Mouse (Mus musculus) urinary bladder, adult 2 months (tissue): ENCODE data around the gene Sgca. TPM values are rescaled to one million over a fixed set of nuclear protein-coding genes. Genes with fewer than 3 reads are reported as not detected.
"Not testable (repeated sequence)": the region's sequence is repeated elsewhere in the genome, so short reads cannot be mapped to it uniquely, and the experiment has no call there.

Source experiments
- DNase-seq: peaks from one replicate; pipeline ENCODE4 v3.0.0; 2022; ENCODE audit warnings: low spot score
- polyA plus RNA-seq: library from polyadenylated mRNA; depleted of rRNA; stranded (reverse); fragments of >200 nt; gene quantifications from 2 replicates; pipeline ENCODE4 v1.2.3, GENCODE M21; 2012; rRNA removed

The Sgca gene
- polyA plus RNA-seq: 69.2 and 93.5 TPM in 2 replicates

- no peak for DNase-seq
Observed at GRCm38 (mm10) chr11:94976199-94976598, at the start of gene Sgca. Gene Sgca, minus strand, starts transcription at chr11:94976327.

GRCm38 (mm10) chr11:95025227-95026012 is 49.3 kb upstream of the Sgca start:
- DNase-seq: no peak

- no peak for DNase-seq
Observed at GRCm38 (mm10) chr11:95024439-95025184, 48.5 kb upstream of the Sgca start.

GRCm38 (mm10) chr11:95023481-95023880 is 47.4 kb upstream of the Sgca start:
- DNase-seq: no peak

- DNase-seq: no peak
Observed at GRCm38 (mm10) chr11:95022237-95022992, 46.3 kb upstream of the Sgca start.

GRCm38 (mm10) chr11:95015484-95015883 is 39.4 kb upstream of the Sgca start:
- DNase-seq: no peak

- no peak for DNase-seq
Observed at GRCm38 (mm10) chr11:95012487-95012886, 36.4 kb upstream of the Sgca start.

- DNase-seq: no peak
Observed at GRCm38 (mm10) chr11:95012075-95012474, 35.9 kb upstream of the Sgca start.

GRCm38 (mm10) chr11:95011416-95011815 is 35.3 kb upstream of the Sgca start:
- DNase-seq: no peak

- not testable (repeated sequence) for DNase-seq
Observed at GRCm38 (mm10) chr11:95010841-95011403, 34.8 kb upstream of the Sgca start.

GRCm38 (mm10) chr11:95010141-95010739 is 34.1 kb upstream of the Sgca start:
- no peak for DNase-seq

- DNase-seq: no peak
Observed at GRCm38 (mm10) chr11:95009629-95010014, 33.5 kb upstream of the Sgca start, which contains the start of gene Samd14. Gene Samd14, plus strand, starts transcription at chr11:95009879.

- no peak for DNase-seq
Observed at GRCm38 (mm10) chr11:95008661-95009628, 32.8 kb upstream of the Sgca start.

- DNase-seq: no peak
Observed at GRCm38 (mm10) chr11:95007418-95007817, 31.3 kb upstream of the Sgca start.

- no peak for DNase-seq
Observed at GRCm38 (mm10) chr11:95006525-95007219, 30.5 kb upstream of the Sgca start.

- no peak for DNase-seq
Observed at GRCm38 (mm10) chr11:95006038-95006437, 29.9 kb upstream of the Sgca start.

GRCm38 (mm10) chr11:95004937-95005198 is 28.7 kb upstream of the Sgca start:
- no peak for DNase-seq

- DNase-seq: no peak
Observed at GRCm38 (mm10) chr11:95004136-95004936, 28.2 kb upstream of the Sgca start.

- DNase-seq: no peak
Observed at GRCm38 (mm10) chr11:95002705-95003104, 26.6 kb upstream of the Sgca start.
